Mouse (Mus musculus) embryonic fibroblast, embryonic 13.5 days (primary cell): Measurements from ENCODE around the gene Cept1.

Experiments used
- CTCF ChIP-seq: IDR thresholded peaks from 2 replicates; pipeline ENCODE4 v1.5.1; 2011; ENCODE audit warnings: mild to moderate bottlenecking, control low read depth, low read length, moderate library complexity, borderline replicate concordance; ENCODE audit not compliant: insufficient read depth
- POLR2A ChIP-seq: IDR thresholded peaks from 2 replicates; pipeline ENCODE4 v1.6.1; 2011; ENCODE audit warnings: low read depth, mild to moderate bottlenecking, control low read depth, low read length, moderate library complexity

GRCm38 (mm10) chr3:106483297-106483696, 64.3 kb downstream of the Cept1 start:
- TF ChIP-seq CTCF (no peak), POLR2A (no peak)
